Mouse (Mus musculus) G1E-ER4 (cell line): ENCODE results near the gene Ccdc88c. TPM values are rescaled to one million over a fixed set of nuclear protein-coding genes. Genes with fewer than 3 reads are reported as not detected.
A peak's percentile ranks its signal among the peaks of the same experiment; 100 is the strongest.

ENCODE experiments used
- GATA1 ChIP-seq: IDR thresholded peaks from one replicate; pipeline ENCODE4 v1.8.0; 2012; ENCODE audit warnings: low read length, inconsistent platforms
- polyA plus RNA-seq: library from polyadenylated mRNA; stranded (reverse); fragments of >175 nt; gene quantifications from 2 replicates; pipeline ENCODE4 v1.2.3, GENCODE M21; 2012

The Ccdc88c gene
- polyA plus RNA-seq, 1 experiment, result 48.3 TPM

GRCm38 (mm10) chr12:100965298-100965697 lies 63.6 kb downstream of the Ccdc88c start:
- no peak for TF ChIP-seq GATA1

GRCm38 (mm10) chr12:100958621-100959592 lies 69.9 kb downstream of the Ccdc88c start:
- TF ChIP-seq GATA1, result peak; percentile 61

GRCm38 (mm10) chr12:100958006-100958405 lies 70.8 kb downstream of the Ccdc88c start:
- TF ChIP-seq GATA1, result no peak

- no peak for TF ChIP-seq GATA1
Observed at GRCm38 (mm10) chr12:100957257-100957656, 71.6 kb downstream of the Ccdc88c start.

- no peak for TF ChIP-seq GATA1
Observed at GRCm38 (mm10) chr12:100956825-100957224, 72.0 kb downstream of the Ccdc88c start.

- TF ChIP-seq GATA1, result peak; percentile 41
Observed at GRCm38 (mm10) chr12:100956028-100956427, 72.8 kb downstream of the Ccdc88c start.

- no peak for TF ChIP-seq GATA1
Observed at GRCm38 (mm10) chr12:100953926-100954325, 74.9 kb downstream of the Ccdc88c start.

- no peak for TF ChIP-seq GATA1
Observed at GRCm38 (mm10) chr12:100952193-100952931, 76.5 kb downstream of the Ccdc88c start.

GRCm38 (mm10) chr12:100949146-100949545 lies 79.7 kb downstream of the Ccdc88c start:
- TF ChIP-seq GATA1, result no peak

- no peak for TF ChIP-seq GATA1
Observed at GRCm38 (mm10) chr12:100948021-100948420, 80.8 kb downstream of the Ccdc88c start.

- no peak for TF ChIP-seq GATA1
Observed at GRCm38 (mm10) chr12:100945948-100946347, 82.9 kb downstream of the Ccdc88c start.

GRCm38 (mm10) chr12:100945501-100945900 lies 83.4 kb downstream of the Ccdc88c start:
- no peak for TF ChIP-seq GATA1

GRCm38 (mm10) chr12:100944921-100945336 lies 83.9 kb downstream of the Ccdc88c start:
- TF ChIP-seq GATA1, result no peak

GRCm38 (mm10) chr12:100943146-100943545 lies 85.7 kb downstream of the Ccdc88c start:
- TF ChIP-seq GATA1, result no peak

- no peak for TF ChIP-seq GATA1
Observed at GRCm38 (mm10) chr12:100941361-100941760, 87.5 kb downstream of the Ccdc88c start.
